Mouse (Mus musculus) retina, postnatal 1 day (tissue): ENCODE results near the gene AC134908.4.

Experiments used
- DNase-seq: peaks from one replicate; pipeline ENCODE4 v3.0.0-alpha.2; 2012

AC134908.4 gene

DNA sequence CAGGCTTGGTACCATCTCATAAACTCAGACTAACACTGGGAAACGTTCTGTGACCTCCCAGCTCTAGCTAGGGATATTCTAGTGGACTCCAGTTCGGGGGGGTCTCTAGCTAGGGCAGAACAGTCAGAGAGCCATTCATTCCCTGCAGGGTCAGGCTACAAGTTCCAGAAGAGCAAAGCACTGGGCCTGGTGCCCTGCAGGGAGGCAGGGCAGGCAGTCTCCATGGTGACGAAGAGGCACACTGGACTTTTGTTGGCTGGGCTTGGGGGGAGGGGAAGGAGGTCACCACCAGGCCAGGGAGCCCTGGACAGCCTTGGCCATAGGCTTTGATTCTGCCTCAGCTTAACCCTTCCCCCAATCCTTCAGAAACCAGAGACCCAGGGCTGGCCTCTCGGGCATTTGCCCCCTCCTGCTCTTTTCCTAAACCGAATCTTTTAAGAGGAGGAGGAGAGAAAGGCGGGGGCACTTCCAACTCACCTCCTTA is at the start of gene AC134908.4:
Gene AC134908.4, minus strand, starts transcription at position 51 of the 484 bp plus-strand sequence.
- peak; percentile 92 for DNase-seq

DNA sequence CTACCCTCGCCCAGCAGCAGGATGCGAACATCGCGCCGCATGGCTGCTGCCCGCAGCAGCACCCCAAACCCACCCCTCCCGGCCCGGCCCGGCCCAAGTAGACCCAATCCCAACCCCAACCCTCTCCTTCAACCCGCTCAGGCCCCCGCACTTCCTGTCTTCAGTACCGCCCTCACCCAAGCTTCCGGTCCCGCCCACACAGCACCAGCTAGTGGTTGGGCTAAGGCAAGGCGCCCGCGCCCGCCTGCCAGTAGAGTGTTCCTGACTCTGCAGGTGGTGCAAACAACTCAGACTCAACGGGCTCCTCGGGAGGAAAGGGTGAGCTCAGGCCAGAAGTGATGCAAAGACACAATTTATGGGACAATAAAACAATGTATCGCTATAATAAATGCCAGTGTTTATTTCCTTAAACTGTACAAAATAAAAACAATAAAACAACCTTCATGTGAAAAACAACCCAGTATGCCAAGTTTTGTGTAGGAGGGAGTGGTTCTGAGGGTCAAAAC is 49.0 kb upstream of the AC134908.4 start, which contains the start of gene Rhot2:
Gene Rhot2, minus strand, starts transcription at position 456 of the 506 bp plus-strand sequence.
- DNase-seq = peak; percentile 97

DNA sequence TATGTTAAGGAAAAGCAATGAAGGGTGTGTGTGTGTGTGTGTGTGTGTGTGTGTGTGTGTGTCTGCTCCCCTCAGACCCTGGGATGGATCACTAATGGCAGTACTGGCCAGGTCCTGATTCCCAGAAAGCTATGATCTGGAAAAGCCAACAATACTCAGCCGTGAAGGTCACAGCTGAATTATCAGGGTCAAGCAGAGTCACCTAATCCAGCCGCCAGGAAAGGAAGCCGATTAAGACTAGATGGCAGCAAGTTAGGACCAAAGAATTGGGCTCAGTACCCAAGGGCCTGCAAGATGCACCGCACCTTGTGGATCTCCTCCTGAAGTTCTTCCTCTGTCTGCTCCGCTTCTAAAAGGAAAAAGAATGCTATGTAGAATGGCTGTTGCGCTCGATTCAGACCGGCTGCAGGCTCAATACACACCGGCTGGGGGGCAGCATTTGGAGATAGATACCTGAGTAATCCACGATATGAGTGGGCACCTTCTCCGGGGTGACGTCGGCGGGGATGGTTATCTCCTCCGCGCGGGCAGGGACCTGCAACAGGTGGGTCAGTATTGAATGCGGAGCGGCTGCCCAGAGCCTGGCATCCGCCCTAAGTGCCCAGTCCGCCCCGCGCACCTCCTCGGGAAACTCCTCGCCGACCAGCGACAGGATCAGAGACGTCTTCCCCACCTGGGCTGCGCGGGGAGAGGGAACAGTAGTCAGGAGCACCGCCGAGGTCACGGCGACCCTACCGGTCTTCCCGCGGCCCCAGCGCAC is 48.4 kb upstream of the AC134908.4 start:
- no peak for DNase-seq

DNA sequence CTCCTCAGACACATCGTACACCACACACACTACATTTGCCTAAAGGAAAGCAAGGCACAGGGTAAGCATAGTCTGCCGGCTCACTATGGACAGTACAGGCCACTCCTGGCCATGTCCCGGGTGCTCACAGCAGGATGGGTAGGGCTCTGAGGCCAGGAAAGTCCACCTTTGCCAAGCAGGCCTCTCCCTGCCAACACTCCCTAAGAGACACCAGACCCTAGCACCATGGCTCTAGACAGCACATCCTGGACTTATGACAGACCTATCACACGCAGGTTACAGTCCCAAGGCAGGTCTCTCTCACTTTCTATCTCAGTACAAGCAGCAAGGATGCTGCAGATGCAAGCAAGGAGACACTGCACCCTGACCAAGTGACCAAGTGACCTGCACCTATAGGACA is 47.7 kb upstream of the AC134908.4 start:
- DNase-seq = no peak

DNA sequence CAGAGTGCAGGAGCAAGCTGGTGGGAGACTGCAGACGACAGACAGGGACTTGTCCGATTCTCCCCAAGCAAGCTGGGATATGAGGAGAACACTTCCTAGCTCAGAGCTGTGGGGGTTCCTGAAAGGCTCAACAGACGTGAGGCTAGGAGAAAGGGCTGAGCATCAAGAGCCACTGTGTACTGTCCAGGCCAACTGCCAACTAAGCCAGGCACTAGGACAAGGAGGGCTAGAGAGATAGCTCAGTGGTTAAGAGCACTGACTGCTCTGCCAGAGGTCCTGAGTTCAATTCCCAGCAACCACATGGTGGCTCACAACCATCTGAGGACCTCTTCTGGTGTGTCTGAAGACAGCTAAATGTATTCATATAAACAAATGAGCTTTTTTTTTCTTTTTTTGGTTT is 47.0 kb upstream of the AC134908.4 start:
- no peak for DNase-seq

DNA sequence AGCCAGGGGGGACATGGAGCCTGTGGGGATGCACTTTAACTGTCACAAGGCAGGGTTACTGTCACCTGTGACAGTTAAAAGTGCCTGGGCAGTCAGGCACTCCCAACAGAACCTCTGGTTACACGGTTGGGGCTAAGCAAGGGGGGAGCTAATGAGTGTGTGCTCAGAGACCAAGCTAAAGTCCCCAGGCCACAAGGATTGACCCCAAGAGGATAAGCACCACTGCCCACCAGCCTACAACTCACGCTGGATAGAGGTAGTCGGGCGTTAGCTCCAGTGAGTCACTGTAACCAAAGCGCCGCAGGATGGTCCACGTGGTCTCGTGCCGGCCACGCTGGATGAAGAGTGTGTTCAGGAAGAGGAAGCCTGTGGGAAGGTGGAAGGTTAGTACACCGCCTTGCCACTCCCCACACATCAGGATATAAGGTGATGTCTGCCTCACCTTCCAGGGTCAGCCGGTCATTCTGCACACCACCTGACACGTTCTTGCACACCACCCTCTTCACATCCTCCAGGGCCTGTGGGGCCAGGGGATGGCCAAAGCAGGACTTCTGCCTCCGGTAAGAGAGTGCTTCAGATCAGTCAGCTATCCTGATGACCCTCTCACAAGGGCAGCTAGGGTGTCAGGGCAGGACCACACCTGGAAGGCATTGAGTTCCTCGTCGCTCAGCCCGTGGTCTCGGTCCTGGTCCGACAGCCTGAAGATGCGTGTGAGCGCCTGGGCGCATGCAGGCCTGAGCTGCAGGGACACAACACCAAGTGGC is 45.8 kb upstream of the AC134908.4 start, which contains the start of gene Gm20683:
Gene Gm20683, minus strand, starts transcription at position 647 of the 764 bp plus-strand sequence.
- DNase-seq = no peak

DNA sequence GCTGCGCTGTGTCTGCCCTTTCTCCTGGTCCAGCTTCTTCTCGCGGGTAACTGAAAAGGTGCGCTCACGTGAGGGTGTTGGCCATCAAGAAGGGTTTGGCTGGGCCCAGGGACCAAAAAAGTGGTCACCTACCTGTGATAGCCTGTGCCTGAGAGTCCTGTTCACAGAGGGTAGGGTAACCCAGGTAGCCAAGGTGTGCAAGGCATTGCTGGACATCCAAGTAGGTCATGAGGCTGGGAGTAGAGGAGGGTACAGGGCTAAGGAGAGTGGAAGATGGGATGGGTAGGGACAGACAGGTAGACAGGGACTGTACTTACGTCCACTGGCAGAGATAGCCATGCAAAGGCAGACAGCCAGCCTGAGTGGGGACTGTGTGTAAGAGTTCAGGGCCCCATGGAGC is 45.1 kb upstream of the AC134908.4 start:
- no peak for DNase-seq

DNA sequence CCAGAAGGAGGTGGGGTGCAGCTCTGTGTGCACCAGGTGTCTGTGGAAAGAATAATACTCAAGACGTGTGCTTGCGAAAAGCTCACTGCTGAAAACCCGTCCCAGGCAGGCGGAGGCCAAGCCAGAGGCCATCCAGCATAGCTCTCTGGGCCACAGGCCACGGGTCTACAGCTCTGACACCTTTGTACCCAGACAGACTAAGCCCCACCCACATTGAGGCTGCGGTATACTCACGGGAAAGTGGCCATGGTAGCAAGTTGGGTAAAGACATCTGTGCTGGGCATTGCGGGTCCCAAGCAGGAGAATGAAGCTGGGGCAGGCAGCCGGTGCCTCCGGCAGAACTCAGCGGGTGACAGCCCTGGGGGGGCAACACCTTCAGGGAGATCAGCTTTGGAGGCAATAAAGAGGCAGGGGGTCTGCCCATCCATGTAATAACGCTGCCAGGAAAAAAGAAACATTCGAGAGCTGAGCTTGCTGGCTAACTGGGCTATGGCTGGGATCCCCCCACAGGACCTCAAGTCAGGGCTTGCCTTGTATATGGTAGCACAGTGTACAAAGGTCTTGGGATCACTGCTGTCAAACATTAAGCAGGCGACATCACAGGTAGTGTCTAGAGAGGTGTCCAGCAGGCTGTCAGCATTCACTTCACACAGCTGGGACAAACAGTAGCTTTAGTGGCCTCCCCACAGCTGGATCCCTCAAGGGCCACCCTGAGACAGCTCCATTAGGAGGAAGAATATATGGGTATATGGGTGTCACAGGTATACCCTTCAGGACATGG is 44.2 kb upstream of the AC134908.4 start:
- DNase-seq = no peak

DNA sequence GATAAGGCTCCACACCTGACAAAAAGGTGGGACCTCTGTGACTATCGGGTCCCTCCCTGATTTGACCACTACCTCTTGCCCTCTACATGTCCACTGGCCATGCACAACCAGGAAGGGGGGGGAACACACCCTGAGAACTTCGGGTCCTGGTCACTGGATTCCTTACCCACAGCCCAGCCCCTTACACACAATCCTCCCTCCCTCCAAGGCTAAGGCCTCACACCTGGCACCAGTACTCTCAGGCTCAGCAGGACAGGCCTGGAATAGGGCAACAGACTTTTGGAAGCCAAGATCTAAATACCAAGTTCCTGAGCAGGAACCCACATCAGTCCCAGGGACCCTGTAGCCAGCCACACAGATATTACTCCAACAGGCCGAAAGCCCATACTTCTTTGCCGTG is 43.4 kb upstream of the AC134908.4 start:
- DNase-seq = no peak

DNA sequence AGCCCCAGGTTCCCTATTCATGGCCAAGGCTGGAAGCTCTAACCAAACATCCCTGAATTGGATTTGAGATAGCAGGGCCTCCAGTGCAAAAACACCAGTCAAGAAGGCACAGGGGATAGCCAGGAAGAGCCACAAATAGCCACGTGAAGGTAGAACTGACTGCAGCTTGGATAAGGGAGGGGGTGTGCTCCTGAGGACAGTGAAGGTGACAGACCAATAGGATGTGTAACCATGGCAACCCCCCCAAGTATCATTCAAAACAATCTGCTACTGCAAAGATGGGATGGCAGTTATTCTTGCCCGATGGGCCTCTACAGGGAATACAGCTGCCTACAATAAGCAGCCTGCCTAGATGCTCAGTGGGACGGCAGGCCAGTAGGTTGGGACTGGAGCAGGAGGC is 42.1 kb upstream of the AC134908.4 start:
- peak; percentile 59 for DNase-seq

DNA sequence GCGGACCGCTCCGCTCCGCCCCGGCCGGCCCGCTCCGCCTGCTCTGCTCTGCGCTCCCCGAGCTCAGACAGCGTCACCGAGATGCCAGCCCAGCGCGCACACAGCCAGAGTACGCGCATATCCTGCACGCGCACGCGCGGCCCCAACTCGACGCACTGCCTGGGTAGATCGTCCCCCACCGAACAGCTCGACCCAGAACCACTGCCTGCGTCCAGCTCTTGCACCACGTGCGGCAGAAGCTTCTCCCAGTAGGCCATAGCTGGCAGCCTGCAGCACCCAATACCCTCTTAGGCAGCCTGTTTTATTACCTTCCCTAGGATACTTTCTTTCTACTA is 41.6 kb upstream of the AC134908.4 start, which contains the start of gene Rhbdl1:
Gene Rhbdl1, minus strand, starts transcription at position 220 of the 335 bp plus-strand sequence.
- peak; percentile 84 for DNase-seq

DNA sequence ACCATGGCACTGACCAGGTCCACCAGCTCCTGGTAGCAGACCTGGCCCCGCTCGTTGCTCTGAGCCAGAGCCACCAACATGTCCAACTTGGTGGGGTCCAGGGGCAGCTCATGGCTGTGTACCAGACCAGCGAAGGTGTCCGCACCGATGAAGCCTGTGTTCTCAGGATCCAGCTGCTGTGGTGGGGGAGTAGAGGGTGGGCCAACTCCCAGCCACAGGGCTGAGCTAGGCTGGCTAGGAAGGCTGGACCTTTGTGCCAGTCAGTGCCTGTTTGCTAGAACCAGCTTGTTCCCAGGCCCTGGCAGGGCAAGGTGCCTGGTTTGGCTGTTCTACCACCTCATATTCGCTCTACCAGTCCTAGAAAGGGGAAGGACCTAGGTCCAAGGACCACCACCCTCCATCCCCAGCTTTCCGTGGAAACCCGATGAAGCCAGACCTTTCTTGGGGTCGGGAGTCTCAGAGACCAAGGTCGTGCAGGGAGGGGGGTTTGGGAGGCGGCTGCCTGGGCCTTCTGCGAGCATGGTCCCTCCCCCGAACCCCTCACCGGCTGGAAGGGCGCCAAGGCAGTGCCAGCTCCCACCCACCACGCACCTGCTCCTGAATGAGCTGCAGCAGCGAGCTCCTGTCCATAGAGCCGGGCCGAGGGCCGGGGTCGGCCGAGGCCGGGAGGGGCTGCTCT is 41.1 kb upstream of the AC134908.4 start:
- no peak for DNase-seq

DNA sequence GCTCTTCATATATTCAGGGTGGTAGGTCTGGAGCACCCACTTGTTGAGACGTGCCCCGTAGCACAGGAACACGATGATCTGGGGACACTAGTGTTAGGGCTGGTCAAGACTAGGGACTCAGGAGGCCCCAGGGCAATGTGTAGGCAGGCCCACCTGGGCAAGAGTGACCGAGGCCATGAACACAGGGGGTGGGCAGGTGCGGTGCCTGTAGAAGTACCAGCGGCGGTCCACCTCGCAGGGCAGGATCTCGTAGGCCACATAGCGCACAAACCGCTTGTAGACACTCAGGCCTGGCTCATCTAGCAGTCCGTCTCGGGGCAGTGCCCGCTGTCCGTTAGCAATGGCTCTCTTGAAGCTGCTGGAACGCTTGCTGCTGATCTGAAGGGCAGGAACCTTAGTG is 40.4 kb upstream of the AC134908.4 start:
- no peak for DNase-seq

DNA sequence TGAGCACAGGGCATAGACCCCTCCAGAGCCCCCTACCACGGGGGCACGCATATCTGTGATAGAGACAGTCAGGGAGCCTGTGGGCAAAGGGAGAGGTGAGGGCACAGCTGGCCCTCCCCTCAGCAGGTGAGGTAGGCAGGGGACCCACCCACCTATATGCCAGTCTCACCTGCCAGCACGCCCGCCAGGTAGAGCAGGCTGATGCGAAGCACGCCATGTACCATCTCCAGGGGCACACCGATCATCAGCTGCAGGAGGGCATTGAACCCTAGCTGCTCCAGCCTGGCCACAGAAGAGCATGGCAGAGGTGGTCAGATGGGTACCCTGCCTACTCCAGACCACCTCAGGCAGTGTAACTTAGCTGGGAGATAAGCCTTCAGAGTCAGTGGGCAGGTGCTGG is 39.8 kb upstream of the AC134908.4 start:
- DNase-seq = no peak

DNA sequence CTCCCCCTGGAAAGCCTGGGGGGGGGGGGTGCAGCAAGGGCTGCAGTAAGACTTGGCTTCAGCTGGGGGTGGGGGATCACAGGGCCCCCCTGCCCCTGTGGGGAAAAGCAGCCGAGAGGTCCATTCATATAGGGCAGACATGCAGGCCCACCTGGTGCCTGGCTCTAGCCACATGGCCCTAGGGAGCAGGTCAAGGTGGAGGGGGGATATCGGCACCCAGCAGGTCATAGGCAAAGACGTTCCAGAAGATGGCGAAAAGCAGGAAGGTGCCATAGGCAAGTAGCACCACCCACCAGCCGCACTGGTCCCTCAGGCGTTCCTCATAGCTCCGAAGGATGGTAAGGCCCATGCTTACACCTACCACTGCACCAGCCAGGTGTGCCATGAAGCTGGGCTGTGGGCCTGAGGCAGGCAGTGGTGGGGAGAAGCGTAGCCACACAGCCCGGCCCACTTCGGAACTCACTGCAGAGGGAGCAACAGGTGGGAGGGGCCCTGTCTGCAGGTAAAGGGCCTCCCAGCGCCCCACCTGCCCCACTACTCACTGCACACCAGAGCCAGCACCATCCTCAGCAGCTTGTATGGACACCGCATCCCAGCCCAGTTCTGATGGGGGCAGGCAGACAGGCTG is 39.2 kb upstream of the AC134908.4 start:
- DNase-seq = no peak

DNA sequence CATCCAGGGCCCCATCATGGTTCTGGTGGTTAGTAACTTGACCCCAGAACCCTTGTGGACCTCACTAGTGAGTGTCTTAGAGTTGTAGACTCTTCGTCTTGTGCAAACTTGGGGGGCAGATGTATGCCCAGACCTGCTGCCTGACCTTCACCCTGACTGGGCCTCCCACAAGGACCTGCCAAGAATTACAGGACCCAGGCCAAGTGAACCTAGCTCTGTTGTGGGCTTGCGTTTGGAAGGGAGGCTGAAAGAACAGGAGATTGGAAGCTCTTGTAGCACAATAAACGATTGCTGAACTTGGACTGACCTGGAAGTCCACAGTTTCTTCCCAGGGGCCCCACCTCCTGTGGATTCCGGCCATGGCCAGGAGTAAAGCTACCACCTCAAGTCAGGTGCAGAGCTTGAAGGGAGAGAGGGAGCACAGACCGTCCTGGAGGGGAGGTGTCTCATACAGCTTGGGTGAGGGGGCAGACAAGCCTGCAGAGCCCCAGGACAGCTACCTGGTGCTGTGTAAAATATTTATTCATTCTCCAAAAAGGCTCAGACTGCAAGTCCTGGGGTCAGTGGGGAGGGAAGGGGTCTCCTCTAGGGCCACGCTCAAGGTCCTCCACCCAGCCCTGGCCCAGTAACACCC is 38.6 kb upstream of the AC134908.4 start:
- no peak for DNase-seq

DNA sequence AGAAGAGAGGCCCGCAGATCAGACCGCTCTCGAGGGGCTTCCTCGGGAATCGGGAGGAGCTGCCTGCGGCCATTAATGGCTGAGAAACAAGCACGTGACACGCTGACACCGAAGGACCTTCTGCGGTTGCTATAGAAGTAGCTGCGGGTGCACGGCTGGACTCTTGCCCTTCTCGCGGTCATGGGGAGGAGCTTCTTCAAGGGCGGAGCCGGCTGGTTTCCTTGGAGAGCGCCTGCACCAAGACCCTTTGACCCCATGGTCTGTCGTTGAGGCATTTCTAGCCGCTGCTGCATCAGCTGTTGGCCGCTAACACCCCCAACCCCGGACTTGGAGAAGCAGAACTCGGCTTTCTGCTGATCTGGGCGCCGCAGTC is 37.8 kb upstream of the AC134908.4 start, which contains the start of gene Stub1:
Gene Stub1, minus strand, starts transcription at position 114 of the 373 bp plus-strand sequence.
- DNase-seq = peak; percentile 96

DNA sequence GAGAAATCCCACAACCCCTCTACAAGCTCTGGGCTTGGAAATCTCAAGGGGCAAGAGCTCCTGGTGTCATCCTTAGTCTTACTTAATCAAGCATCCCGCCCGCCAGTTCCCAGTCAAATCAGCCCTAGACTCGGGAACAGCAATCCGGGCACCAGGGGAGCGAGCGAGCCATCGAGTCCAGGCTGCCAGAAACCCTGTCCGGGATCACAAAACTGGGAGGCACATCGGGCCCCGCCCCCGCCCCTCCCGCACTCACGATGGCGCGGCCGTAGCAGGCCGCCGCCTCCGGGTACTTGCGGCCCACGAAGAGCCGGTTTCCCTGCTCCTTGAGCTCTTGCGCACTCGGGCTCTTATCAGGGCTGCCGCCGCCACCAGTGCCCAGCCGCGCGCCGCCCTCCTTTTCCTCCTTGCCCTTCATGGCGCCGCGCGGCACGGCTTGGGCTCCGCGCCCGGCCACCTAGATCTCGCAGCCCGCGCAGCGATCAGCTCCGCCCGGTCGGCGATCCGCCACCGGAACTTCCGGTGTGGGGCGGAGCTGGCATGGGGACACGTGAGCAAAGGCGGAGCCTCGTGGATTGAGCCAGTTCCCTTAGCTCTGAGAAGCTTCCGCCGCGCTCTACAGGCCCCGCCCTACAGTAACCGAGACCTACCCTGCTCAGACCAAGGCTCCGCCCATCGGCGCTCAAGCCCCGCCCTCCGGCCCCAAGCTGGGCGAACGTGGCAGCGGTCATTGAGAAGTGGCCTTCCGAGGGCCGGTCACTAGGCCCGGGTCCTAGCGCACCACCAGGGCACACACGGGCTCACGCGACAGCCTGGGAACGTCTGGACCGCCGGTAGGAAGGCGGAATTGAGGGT is 37.2 kb upstream of the AC134908.4 start:
- DNase-seq = peak; percentile 99

DNA sequence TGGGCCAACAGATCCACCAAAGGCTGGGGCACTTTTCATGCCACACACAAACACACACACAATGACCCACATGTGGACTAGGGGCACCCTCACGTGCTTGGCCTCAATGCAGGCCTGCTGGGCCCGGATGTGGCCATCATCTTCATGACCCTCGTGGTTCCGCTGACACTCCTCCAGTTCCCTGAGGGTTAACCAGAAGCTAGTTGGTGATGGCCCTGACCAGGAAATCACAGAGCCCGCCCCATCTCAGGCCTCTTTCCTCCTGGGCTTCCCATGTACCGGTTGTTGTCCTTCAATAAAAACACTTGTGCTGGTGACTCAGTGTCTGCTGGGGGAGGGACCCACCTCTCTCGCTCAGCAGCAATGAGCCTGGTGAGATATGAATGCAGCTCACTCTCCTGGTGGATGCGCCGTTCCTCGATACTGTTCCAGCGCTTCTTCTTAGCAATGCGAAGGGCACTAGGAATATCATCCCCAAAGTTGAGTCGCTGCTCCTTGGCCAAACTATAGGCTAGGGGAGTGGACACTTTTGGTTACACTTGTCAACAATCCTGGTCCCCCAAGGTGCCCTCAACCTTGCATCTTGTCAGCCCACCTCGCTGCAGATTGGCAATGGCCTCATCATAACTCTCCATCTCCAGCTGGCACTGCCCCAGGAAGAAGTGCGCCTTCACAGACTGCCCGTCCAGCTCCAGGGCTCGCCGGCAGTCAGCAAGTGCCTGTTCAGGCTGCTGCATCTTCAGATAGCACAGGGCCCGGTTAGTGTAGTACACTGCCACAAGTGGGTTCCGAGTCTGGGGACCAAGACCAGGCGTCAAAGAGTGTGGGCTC is 36.2 kb upstream of the AC134908.4 start:
- DNase-seq = no peak
